Mouse (Mus musculus) kidney, embryonic 15.5 days (tissue): ENCODE data around the gene Barhl1. TPM values are rescaled to one million over a fixed set of nuclear protein-coding genes. Genes with fewer than 3 reads are reported as not detected.

ENCODE experiments used
- ATAC-seq: fragments of 200-750 bp; cut with Nextera tagmentation; replicated peaks from 2 replicates; pipeline ENCODE4 v1.8.0; 2017; ENCODE audit warnings: moderate TSS enrichment; ENCODE audit not compliant: low FRiP score
- H3K27ac ChIP-seq: fragments of 300-500 bp; sonication (generic); 2 replicates; pipeline ENCODE4 v1.5.1; 2015; ENCODE audit warnings: mild to moderate bottlenecking, inconsistent platforms
- H3K27me3 ChIP-seq: fragments of 300-500 bp; sonication (generic); 2 replicates; pipeline ENCODE4 v1.6.1; 2015; ENCODE audit warnings: inconsistent platforms
- H3K36me3 ChIP-seq: fragments of 300-500 bp; sonication (generic); 2 replicates; pipeline ENCODE4 v1.6.1; 2015; ENCODE audit warnings: inconsistent platforms
- H3K4me1 ChIP-seq: fragments of 300-500 bp; sonication (generic); 2 replicates; pipeline ENCODE4 v1.6.1; 2015; ENCODE audit warnings: inconsistent platforms
- H3K4me2 ChIP-seq: fragments of 300-500 bp; sonication (generic); 2 replicates; pipeline ENCODE4 v1.6.1; 2015; ENCODE audit warnings: moderate library complexity, mild to moderate bottlenecking, inconsistent platforms
- H3K4me3 ChIP-seq: fragments of 300-500 bp; sonication (generic); replicated peaks from 2 replicates; pipeline ENCODE4 v1.5.1; 2015; ENCODE audit warnings: mild to moderate bottlenecking, inconsistent platforms
- H3K9ac ChIP-seq: fragments of 300-500 bp; sonication (generic); 2 replicates; pipeline ENCODE4 v1.6.1; 2015; ENCODE audit warnings: mild to moderate bottlenecking, inconsistent platforms
- H3K9me3 ChIP-seq: fragments of 300-500 bp; sonication (generic); replicated peaks from 2 replicates; pipeline ENCODE4 v1.6.1; 2016; ENCODE audit warnings: inconsistent platforms
- WGBS: fragments of 180-500 bp; shearing (Covaris S2); methylation state at CpG from one replicate; pipeline ENCODE4 v1.1.7; 2015; ENCODE audit warnings: mixed read lengths; 5-methylcytosine and 5-hydroxymethylcytosine counted together
- polyA plus RNA-seq: library from polyadenylated mRNA; unstranded; fragments of >200 nt; fragmentation: Nextera tagmentation; extraction: Ambion mirVana; gene quantifications from 2 replicates; pipeline ENCODE4 v1.2.1, GENCODE M21; 2015

Gene Barhl1
- polyA plus RNA-seq, 1 experiment from 2014 or later = not detected

- H3K4me2 ChIP-seq = no peak overlapping the region
- H3K4me1 ChIP-seq = peaks cover 29% of the 10 kb centered on the region
- ATAC-seq = no peak
- 3% methylated on average over 25 of the region's 25 CpGs for whole genome bisulfite sequencing
- H3K36me3 ChIP-seq = peaks cover 12% of the 10 kb centered on the region
- H3K9me3 ChIP-seq = no peaks in the 10 kb centered on the region
- no peak overlapping the region for H3K4me3 ChIP-seq
- H3K27me3 ChIP-seq = peaks cover 94% of the 10 kb centered on the region
- no peak overlapping the region for H3K27ac ChIP-seq
- H3K9ac ChIP-seq = no peak overlapping the region
Measured at GRCm38 (mm10) chr2:28909818-28910710, 6.4 kb downstream of the Barhl1 start.

- 0 out of 2 replicates have a peak, but pooled peaks have one; percentile 22 for ATAC-seq
- H3K9ac ChIP-seq = no peak overlapping the region
- H3K4me3 ChIP-seq = peak overlapping the region; percentile 31; the same call in 1 of the 2 replicates
- H3K36me3 ChIP-seq = peaks cover 16% of the 10 kb centered on the region
- H3K27me3 ChIP-seq = peaks cover 86% of the 10 kb centered on the region
- under 1% methylated on average over 41 of the region's 41 CpGs for WGBS
- H3K4me2 ChIP-seq = peak overlapping the region; percentile 58
- no peaks in the 10 kb centered on the region for H3K9me3 ChIP-seq
- peaks cover 29% of the 10 kb centered on the region for H3K4me1 ChIP-seq
- H3K27ac ChIP-seq = no peak overlapping the region
Measured at GRCm38 (mm10) chr2:28909186-28909817, 7.2 kb downstream of the Barhl1 start.

GRCm38 (mm10) chr2:28908389-28909153 lies 7.9 kb downstream of the Barhl1 start:
- peak overlapping the region; percentile 58 for H3K4me2 ChIP-seq
- no peak overlapping the region for H3K9ac ChIP-seq
- H3K4me1 ChIP-seq = peaks cover 29% of the 10 kb centered on the region
- H3K36me3 ChIP-seq = peaks cover 16% of the 10 kb centered on the region
- peaks cover 79% of the 10 kb centered on the region for H3K27me3 ChIP-seq
- peak overlapping the region; percentile 31 for H3K4me3 ChIP-seq
- 1% methylated on average over 39 of the region's 39 CpGs for WGBS
- no peaks in the 10 kb centered on the region for H3K9me3 ChIP-seq
- no peak overlapping the region for H3K27ac ChIP-seq
- no peak; the same call in 1 of the 2 replicates for ATAC-seq

- Histone ChIP-seq H3K27me3 (peaks cover 71% of the 10 kb centered on the region), H3K27ac (no peak overlapping the region), H3K9me3 (no peaks in the 10 kb centered on the region), H3K4me1 (peaks cover 29% of the 10 kb centered on the region), H3K4me3 (peak overlapping the region; percentile 31), H3K36me3 (peaks cover 22% of the 10 kb centered on the region), H3K9ac (no peak overlapping the region), H3K4me2 (peak overlapping the region; percentile 58)
- 2% methylated on average over 10 of the region's 10 CpGs for WGBS
- no peak for ATAC-seq
Measured at GRCm38 (mm10) chr2:28907691-28908388, 8.6 kb downstream of the Barhl1 start.

GRCm38 (mm10) chr2:28905561-28905960 lies 10.9 kb downstream of the Barhl1 start:
- 52% methylated on average over 4 of the region's 4 CpGs for WGBS
- no peak overlapping the region for H3K4me3 ChIP-seq
- no peak overlapping the region for H3K9ac ChIP-seq
- ATAC-seq = no peak
- H3K9me3 ChIP-seq = no peaks in the 10 kb centered on the region
- no peak overlapping the region for H3K27ac ChIP-seq
- no peak overlapping the region for H3K4me2 ChIP-seq
- H3K36me3 ChIP-seq = peaks cover 33% of the 10 kb centered on the region
- peaks cover 48% of the 10 kb centered on the region for H3K27me3 ChIP-seq
- H3K4me1 ChIP-seq = peaks cover 23% of the 10 kb centered on the region

- Histone ChIP-seq H3K4me3 (no peak overlapping the region), H3K4me2 (no peak overlapping the region), H3K27ac (no peak overlapping the region), H3K9me3 (no peaks in the 10 kb centered on the region), H3K36me3 (peaks cover 40% of the 10 kb centered on the region), H3K9ac (no peak overlapping the region), H3K27me3 (peaks cover 41% of the 10 kb centered on the region), H3K4me1 (peaks cover 22% of the 10 kb centered on the region)
- no peak for ATAC-seq
- WGBS = 84% methylated on average over 9 of the region's 9 CpGs
Measured at GRCm38 (mm10) chr2:28904786-28905185, 11.7 kb downstream of the Barhl1 start.

- H3K4me1 ChIP-seq = peaks cover 13% of the 10 kb centered on the region
- H3K9me3 ChIP-seq = no peaks in the 10 kb centered on the region
- WGBS = 78% methylated on average over 5 of the region's 5 CpGs
- H3K27ac ChIP-seq = no peak overlapping the region
- no peak overlapping the region for H3K4me2 ChIP-seq
- H3K36me3 ChIP-seq = peaks cover 47% of the 10 kb centered on the region
- peaks cover 32% of the 10 kb centered on the region for H3K27me3 ChIP-seq
- no peak overlapping the region for H3K4me3 ChIP-seq
- H3K9ac ChIP-seq = no peak overlapping the region
- ATAC-seq = no peak
Measured at GRCm38 (mm10) chr2:28903871-28904270, 12.6 kb downstream of the Barhl1 start.

- peaks cover 16% of the 10 kb centered on the region for H3K27me3 ChIP-seq
- no peaks in the 10 kb centered on the region for H3K9me3 ChIP-seq
- peaks cover 53% of the 10 kb centered on the region for H3K36me3 ChIP-seq
- 91% methylated on average over 8 of the region's 8 CpGs for WGBS
- ATAC-seq = no peak
- no peak overlapping the region for H3K9ac ChIP-seq
- no peak overlapping the region for H3K27ac ChIP-seq
- H3K4me3 ChIP-seq = no peak overlapping the region
- no peaks in the 10 kb centered on the region for H3K4me1 ChIP-seq
- no peak overlapping the region for H3K4me2 ChIP-seq
Measured at GRCm38 (mm10) chr2:28902291-28902690, 14.2 kb downstream of the Barhl1 start.

- H3K4me2 ChIP-seq = no peak overlapping the region
- H3K27ac ChIP-seq = no peak overlapping the region
- peaks cover 68% of the 10 kb centered on the region for H3K36me3 ChIP-seq
- H3K4me1 ChIP-seq = no peaks in the 10 kb centered on the region
- H3K9ac ChIP-seq = no peak overlapping the region
- 79% methylated on average over 4 of the region's 4 CpGs for WGBS
- H3K9me3 ChIP-seq = no peaks in the 10 kb centered on the region
- no peak overlapping the region for H3K4me3 ChIP-seq
- H3K27me3 ChIP-seq = no peaks in the 10 kb centered on the region
- ATAC-seq = no peak
Measured at GRCm38 (mm10) chr2:28897340-28897899, 19.0 kb downstream of the Barhl1 start.

GRCm38 (mm10) chr2:28895876-28896275 lies 20.6 kb downstream of the Barhl1 start:
- Histone ChIP-seq H3K27ac (no peak overlapping the region), H3K36me3 (peaks cover 75% of the 10 kb centered on the region), H3K4me1 (no peaks in the 10 kb centered on the region), H3K9ac (no peak overlapping the region), H3K4me2 (no peak overlapping the region), H3K4me3 (no peak overlapping the region), H3K9me3 (no peaks in the 10 kb centered on the region), H3K27me3 (no peaks in the 10 kb centered on the region)
- no peak for ATAC-seq
- 80% methylated on average over 7 of the region's 7 CpGs for WGBS

GRCm38 (mm10) chr2:28893526-28893925 lies 22.9 kb downstream of the Barhl1 start:
- Histone ChIP-seq H3K4me3 (no peak overlapping the region), H3K27me3 (no peaks in the 10 kb centered on the region), H3K4me1 (no peaks in the 10 kb centered on the region), H3K36me3 (peaks cover 70% of the 10 kb centered on the region), H3K9me3 (no peaks in the 10 kb centered on the region), H3K4me2 (no peak overlapping the region), H3K9ac (no peak overlapping the region), H3K27ac (no peak overlapping the region)
- 63% methylated on average over 6 of the region's 6 CpGs for WGBS
- no peak for ATAC-seq
